Mouse (Mus musculus) gastrocnemius, adult 8-10 months (tissue): ENCODE data around the gene Rnf141. TPM values are rescaled to one million over a fixed set of nuclear protein-coding genes. Genes with fewer than 3 reads are reported as not detected.

ENCODE experiments used
- DNase-seq, 2 experiments: peaks; one replicate each; pipeline ENCODE4 v3.0.0; 2022; ENCODE audit warnings: low spot score in 2 of 2
- microRNA-seq: library from miRNA; unstranded; fragments of <30 nt; microRNA quantifications from one replicate; pipeline ENCODE4 v1.2.0, GENCODE M21; 2022
- total RNA-seq, 4 experiments: library from RNA; stranded (reverse); gene quantifications; 2 replicates each; pipeline ENCODE4 v1.2.4; 2022

Gene Rnf141
- total RNA-seq, 4 experiments from 2014 or later: 19.8 to 25.9 (median 23.2) TPM

DNA sequence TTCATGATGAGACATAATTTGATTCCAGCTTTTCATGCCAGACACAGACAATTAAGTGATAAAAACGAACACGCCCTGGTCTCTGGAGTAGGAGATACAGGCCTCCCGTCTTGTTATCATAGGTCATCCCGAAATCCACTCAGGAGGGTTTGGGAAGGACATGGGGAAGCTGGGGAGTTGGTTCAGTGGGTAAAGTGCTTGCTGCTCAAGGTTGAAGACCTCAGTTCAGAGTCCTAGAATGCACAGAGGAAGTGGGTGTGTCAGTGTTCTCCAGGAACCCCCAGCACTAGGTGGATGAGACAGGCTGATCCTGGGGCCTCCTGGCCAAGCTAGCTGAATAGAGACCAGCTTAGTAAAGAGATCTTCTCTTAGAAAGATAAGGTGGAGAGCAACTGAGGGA lies 73.3 kb downstream of the Rnf141 start:
- DNase-seq: no peak

DNA sequence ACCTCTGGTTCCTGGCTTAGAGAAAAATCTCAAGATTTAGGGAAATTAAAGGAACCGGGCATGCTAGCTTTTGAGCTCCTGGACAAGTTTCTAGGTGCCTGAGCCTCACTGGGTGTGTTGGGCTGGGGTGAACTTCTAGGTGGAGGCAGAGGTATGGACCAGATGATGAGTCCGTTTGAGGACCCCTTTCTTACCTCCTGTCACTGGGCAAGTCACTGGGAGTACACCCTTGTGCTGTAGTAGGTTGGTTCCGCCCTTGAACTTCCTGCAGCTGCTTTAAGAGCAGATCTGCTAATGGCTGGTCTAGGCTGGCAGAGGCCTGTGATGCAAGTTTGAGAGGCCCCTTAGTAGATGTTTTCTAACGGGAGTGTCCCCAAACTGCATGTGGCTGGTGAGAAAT lies 75.2 kb downstream of the Rnf141 start:
- DNase-seq: no peak

DNA sequence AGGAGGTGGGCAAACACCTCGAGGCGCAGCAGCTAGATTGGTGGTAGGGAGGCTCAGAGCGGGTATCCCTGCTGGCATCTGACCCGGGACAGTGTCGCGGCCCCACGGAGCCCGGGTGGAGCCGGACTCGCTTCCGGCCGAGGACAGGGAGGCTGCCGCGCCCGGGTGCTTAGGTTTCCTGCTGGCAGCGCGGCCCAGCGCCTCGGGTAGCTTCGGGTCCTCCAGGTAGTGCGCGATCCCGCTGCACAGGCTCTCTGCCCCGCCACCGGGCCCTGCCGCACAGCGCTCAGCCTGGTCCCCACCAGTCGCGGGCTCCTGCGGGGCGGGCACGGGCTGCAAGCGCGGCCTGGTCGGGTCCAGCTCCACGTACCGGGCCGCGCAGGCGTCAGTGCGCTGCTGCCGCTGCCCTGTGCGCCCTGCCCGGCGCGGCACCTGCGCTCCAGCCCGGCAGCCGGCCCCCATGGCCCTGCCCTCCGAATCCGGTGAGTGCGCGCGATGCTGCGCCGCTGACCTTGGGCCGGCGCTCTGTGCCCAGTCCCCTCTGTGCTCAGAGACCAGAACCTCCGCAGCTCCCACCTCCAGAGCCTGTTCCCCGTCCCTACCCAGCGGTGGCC lies 75.7 kb downstream of the Rnf141 start:
- DNase-seq: peak in 1 of 2 experiments; percentile 46

DNA sequence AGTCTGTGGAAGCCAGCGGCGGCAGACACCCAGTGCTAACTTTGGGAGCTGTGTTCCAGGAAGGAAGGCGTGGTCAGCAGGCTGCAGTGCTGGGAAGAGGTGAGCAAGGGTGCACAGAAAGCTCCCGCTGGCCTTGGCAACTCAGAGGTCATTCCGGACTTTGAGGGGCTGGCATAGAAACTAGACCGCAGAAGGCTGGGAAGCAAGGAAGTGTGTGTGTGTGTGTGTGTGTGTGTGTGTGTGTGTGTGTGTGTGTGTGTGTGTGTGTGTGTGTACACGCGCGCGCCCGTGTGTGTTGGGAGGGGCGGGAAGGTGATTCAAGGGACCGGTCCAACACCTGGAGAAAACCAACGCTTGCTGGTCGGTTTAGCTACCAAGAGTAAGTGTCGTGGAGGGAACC lies 76.3 kb downstream of the Rnf141 start, which contains the start of gene Ampd3:
TSS of gene Ampd3 (plus strand) at position 206 of the 400 bp plus-strand sequence.
- no peak for DNase-seq

DNA sequence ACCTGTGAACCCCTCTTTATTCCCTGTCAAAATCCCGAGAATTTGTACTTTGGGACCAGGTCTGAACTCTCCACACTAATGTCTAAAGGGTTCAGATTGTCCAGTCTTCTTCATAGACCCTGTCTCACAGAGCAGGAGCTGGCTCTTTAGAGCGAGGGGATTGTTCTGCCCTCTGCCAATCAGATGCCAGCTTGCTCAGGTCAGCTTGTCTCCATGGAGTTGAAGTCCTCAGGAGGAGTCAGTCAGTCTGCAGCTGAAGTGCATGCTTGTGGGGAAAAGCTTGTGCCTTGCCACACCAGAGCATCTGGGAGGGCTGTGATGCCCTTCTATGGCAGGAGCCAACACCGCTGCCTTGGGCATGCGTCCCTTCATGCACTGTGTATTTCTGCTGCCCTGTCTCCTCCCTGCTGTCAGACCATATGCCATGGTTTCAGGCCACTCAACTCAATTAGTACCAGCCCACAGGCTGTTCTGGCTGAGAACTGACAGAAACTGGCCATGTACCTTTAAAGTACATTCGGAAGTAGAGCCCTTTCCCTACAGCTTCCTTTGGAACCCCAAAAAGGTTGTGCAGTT lies 81.6 kb downstream of the Rnf141 start:
- DNase-seq: no peak

DNA sequence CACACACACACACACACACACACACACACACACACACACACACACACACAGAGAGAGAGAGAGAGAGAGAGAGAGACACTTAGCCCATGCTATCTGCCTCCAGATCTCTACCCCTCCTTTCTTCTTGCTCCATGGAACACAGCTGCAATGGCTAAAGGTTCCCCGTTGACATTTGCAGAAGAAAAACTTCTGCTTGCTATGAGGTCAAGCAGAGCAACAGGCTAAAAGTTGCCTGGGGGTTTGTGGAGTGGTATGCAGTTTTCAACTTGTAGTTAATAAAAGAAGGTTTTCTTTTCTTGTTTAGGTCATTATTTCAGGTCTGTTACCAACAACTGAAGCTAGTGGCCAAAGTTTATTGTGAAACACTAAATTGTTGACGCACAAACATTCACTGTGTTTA lies 87.8 kb downstream of the Rnf141 start:
- no peak for DNase-seq

DNA sequence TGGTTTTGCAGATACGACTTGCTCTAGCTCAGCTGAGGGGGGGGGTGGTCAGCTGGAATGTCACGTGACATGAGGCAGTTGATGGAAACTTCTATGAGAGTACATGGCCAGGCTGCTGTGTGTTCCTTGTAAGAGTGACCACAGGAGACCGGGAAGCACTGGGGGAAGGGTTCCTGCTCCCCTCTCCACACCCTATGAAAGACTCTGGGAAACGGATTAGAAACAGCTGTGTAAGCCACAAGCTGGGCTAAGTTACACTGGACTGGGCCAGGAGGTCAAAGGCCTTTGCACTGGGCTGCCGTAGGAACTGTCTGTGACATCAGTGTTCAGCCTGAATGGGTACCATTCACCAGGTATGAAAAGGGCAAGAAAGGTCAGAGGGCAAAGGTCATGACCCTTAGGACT lies 90.3 kb downstream of the Rnf141 start:
- DNase-seq: no peak

DNA sequence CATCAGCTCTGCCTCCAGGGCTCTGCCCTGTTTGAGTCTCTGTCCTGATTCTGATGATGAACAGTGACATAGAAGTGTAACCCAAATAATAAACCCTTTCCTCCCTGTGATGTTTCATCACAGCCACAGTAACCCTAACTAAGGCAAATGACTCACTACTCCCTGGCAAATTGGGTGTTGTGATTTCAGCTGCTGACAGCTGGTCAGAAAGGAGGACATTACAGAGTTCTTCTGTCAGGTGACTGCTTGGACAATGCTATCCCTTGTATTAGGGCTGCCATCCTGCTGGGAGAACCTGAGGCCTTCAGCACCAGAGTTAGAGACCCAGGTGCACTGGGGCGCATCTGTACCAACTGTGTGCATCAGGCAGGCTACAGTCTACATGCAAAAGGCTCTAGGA lies 90.9 kb downstream of the Rnf141 start:
- DNase-seq: no peak

DNA sequence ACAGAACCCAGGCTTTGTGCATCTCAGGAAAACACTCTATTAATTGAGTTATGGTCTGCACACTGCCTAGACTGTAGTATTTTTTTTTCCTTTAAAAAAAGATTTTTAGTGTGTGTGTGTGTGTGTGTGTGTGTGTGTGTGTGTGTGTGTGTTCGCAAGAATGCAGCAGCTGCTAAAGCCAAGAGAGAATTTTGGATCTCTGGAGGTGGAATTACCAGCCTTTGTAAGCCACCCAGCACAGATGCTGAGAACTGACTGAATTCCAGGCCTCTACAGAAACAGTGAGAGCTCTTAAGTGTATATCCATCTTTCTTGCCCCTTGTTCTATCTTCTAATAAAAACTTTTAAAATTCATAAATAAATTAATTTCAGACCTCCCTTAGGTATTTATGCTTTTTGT lies 92.6 kb downstream of the Rnf141 start:
- no peak for DNase-seq

DNA sequence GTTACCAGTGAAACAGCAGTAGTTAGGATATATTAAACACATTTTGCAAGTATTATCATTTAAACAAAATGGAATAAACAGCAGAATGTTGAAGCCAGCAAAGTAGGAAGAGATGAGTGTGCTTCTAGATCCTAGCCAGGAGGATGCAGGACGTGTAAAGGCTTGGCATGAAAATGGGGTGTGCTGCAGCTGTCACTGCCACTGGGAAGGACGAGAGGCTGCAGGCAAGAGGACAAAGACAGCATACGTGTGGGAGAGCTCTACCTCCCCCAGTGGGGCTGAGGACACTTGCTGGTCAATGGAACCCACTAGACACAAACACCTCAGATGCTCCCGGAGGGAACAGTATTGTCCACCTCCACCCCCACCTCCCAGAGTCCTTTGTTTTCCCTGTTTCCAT lies 93.4 kb downstream of the Rnf141 start:
- no peak for DNase-seq

Small RNA genes within 50 kb of the gene (microRNA-seq; reads per million reads assigned to microRNA genes)
- not detected for gene Gm47282

Other genes starting within 250 kb of the Rnf141 start
- gene Sbf2, start 229.5 kb downstream of the Rnf141 start, total RNA-seq: 10 to 100 TPM in 1 of 4 experiments, 1 to 10 TPM in 3; 6.7 to 10.4 (median 7.9) TPM
- gene Adm, start 216.8 kb downstream of the Rnf141 start, total RNA-seq: 1 to 10 TPM; 2.0 to 4.2 (median 2.5) TPM
- 10 to 100 TPM in 2 of 4 experiments, 1 to 10 TPM in 2; 7.4 to 11.7 (median 9.5) TPM for gene Ampd3, start 76.3 kb downstream of the Rnf141 start, total RNA-seq
- gene Lyve1, start 18.8 kb upstream of the Rnf141 start, total RNA-seq: 1 to 10 TPM; 1.1 to 6.6 (median 3.2) TPM
- gene Mrvi1, start 138.0 kb upstream of the Rnf141 start, total RNA-seq: 1 to 10 TPM; 4.0 to 5.6 (median 4.2) TPM
- 10 to 100 TPM; 13.3 to 16.2 (median 14.9) TPM for gene Ctr9, start 184.5 kb upstream of the Rnf141 start, total RNA-seq
- 100 to 1,000 TPM; 685 to 750 (median 713) TPM for gene Eif4g2, start 238.6 kb upstream of the Rnf141 start, total RNA-seq